Mouse (Mus musculus): ENCODE measurements at regions not wholly inside any gene's neighbourhood (a gene's known extent, or its start where the extent isn't known, plus 50 kb on each side); places are given as distances from the start of the nearest gene placed in this dataset.

DNA sequence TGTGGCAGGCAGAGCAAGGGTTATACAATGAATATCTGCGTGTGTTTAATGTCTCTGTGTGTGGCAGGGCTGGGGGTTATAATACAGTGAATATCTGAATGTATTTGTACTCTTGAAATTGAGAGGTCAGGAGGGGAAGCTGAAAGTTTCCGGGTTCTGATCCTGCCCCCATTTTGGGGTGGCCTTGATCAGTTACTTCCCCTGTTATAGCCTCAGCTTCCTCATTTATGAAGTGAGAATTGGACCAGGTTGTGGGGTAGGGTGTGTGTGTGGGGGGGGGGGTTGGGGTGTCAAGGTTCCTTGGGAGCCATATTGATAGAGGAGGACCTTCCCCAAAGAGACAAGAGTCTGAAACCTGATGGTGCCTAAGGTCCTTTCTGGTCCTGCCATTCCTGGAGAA lies 152.8 kb upstream of the Mrps10 start:
- no peak for TF ChIP-seq GATA4 (IDR thresholded peaks at IDR 0.05; ENCODE audit: insufficient replicate concordance, low read length)

DNA sequence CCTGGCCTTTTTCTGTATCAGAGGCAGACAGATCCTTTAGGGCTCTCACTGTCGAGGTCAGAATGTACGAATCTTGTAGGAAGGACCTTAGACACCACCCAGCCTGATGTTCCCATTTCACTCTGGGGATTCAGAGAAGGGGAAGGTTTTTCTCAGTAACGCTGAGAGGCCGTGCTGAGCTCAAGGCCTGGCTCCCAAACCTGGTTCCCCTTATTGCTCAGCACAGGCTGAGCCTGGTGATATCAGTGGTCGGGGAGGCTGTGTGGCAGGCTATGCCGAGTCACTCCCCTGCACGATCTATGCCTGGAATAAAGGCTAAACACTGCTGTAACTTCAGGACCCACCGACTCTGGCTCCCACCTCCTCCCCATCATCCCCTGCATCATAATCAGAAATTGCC lies 154.6 kb upstream of the Mrps10 start:
- TF ChIP-seq GATA4 (IDR thresholded peaks at IDR 0.05; ENCODE audit: insufficient replicate concordance, low read length) = no peak

DNA sequence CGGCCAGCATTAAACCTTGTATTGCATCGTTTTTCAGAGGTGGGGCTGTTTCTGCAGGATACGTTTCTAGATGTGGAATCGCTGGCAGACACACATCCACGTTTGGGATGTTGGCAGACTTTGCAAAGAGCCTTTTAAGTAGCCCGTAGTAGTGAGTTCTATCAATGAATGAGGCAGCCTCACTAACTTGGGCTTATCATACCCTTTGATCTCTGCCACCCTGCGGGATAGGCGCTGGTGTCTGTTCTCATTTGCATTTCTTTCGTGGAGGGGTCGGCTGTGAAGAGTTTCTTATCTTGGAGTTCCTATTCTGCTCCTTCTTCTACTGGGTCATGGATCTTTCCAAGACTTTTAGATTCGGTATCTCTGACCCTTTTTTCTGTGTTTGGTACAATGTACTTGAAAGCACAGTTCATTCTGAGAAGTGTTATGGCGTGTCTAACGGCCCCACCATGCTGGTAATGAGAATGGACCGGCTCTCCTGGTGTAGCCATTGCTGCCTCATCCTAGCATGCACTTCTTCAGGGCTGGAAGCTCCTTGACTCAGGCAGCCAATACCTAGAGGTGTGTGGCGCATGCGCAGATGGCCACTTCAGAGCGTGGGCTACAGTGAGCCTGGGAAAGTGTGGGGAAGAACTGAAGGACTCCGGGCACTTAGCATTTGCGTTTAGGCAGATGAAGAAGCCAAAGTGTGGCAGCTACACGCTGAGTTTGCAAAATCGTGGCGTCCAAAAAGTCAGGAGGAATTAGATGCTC lies 158.1 kb upstream of the Mrps10 start:
- no peak for TF ChIP-seq GATA4 (IDR thresholded peaks at IDR 0.05; ENCODE audit: insufficient replicate concordance, low read length)

DNA sequence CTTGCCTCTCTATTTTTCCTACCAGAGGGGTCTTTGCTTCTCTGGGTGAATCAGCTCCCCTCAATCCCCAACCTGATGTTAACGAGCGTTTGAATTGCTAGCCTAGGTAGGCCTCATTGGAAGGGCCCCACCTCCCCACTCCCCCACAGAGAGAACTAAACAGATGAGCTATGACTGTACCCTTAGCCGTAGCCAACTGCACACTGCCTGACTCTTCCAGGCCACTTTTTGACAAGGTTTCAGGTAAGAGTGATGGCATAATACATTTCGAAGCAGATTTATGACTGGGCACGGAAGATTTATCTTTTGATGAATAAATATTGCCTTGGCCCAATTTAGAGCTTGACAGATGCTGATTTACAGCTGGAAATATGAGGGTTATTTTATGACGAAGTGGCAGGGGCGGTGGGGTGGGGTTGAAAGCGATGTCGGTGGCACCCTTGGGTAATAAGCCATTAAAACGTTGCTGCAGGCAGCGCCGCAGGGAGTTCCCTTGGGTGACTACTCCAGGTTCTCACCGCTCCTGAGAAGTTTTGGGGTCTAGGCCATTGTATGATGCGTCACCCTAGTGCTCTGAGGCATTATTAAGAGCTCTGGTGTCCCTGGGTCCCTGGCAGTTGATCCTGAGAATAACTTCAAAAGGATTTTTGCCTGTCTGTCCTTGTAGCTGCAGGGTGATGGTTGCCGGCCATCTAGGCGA lies 159.7 kb upstream of the Mrps10 start:
- no peak for TF ChIP-seq GATA4 (IDR thresholded peaks at IDR 0.05; ENCODE audit: insufficient replicate concordance, low read length)

DNA sequence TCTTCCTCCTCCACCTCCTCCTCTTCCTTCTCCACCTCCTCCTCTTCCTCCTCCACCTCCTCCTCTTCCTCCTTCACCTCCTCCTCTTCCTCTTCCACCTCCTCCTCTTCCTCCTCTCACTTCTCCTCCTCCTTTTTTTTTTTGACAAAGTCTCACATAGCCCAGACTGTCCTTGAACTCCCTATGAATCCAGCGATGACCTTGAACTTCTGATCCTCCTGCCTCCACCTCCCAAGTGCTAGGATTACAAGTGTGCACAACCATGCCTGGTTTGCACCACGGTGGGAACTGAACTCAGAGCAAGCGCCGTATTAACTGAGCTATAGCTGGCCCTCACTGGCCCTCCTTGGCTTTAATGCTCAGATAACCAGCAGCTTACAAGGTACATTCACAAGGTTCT lies 161.2 kb upstream of the Mrps10 start:
- TF ChIP-seq GATA4 (IDR thresholded peaks at IDR 0.05; ENCODE audit: insufficient replicate concordance, low read length) = no peak

DNA sequence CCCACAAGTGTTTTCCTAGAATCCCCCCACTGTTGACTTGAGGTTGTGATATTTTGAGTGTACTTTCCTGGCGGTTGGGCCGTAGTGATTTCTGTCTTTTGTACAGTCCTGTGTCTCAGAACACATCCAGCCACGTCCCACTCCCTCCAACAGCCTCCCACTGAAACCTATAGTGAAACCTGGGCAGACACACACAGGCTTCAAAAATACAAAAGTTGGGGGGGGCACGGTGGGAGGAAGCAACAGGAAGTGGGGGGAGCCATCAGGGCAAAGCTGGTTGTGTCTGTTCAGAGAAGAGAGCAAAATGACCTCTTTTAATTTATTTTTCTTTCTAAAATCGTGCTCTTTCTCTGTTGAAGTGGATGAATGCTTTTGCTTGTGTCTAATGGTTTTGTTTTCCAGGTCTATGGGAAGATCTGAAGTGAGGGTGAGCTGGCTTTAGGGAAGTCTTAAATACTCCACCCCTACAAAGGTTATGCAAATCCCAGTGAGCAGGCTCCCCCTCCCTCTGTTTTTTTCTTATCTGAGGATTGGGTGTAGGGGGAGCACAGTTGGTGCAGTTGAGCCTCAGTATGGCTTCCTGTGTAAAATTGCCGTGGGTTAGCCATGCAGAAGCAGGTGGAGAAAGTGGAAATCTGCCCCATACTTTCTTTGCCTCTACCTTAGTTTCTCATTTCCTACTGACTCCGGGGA lies 164.1 kb upstream of the Mrps10 start:
- no peak for TF ChIP-seq GATA4 (IDR thresholded peaks at IDR 0.05; ENCODE audit: insufficient replicate concordance, low read length)

DNA sequence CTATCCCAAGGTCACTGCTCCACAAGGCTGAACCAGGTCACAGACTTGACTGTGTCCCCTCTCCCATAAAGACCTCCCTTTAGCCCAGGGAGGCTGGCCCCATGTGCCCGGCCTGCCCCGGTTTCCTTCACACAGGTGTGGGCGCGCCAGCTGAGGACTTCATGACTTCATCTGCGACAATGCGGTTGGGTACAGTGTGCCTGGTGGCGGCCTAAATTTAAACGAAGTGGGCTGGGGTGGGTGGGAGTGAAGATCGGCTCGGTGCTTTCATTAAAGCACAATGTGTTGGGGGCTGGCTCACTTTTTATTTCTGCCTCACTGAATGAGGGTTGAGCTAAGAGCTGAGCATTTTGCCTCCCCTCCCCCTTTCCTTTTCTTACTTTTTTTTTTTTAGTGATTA lies 169.5 kb upstream of the Mrps10 start:
- TF ChIP-seq GATA4 (IDR thresholded peaks at IDR 0.05; ENCODE audit: insufficient replicate concordance, low read length) = no peak

DNA sequence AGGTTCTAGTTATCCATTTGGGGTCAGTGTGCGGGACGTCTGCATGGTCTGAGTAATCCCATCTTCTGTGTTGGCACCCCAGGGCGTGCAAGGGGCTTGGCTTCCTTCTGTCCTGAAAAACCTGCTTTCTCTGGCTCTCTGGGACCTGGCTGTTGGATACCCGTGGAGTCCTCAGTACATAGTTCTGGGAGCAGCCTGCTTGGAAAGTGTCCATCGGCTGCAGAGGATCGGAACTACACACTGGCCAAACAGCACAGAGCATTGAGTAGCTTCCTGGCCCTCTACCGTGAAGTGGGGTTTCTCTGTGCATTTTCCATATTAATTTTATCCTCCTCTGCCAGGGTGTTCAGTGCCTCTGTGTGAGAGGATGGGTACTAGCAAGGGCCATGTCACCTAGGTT lies 170.7 kb upstream of the Mrps10 start:
- no peak for TF ChIP-seq GATA4 (IDR thresholded peaks at IDR 0.05; ENCODE audit: insufficient replicate concordance, low read length)

DNA sequence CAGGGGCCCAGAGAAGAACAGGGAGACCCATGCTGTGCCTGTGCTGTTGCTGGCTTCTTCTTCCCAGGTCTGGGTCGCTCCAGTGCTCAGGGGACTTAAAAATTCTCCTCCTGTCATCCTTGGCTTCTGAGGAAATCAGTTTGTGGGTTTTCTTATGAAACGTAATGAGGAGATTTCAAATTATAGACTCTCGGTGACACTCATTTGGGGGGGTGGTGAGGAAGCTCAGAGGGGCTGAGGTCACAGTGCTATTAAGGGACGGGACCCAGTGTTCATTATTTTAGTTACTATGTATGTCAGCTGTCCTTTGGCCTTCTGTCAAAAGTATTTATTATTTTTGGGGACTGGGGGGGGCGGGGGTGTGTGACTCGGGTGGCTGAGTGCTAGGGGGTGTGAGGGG lies 171.7 kb upstream of the Mrps10 start:
- TF ChIP-seq GATA4 (IDR thresholded peaks at IDR 0.05; ENCODE audit: insufficient replicate concordance, low read length) = no peak

DNA sequence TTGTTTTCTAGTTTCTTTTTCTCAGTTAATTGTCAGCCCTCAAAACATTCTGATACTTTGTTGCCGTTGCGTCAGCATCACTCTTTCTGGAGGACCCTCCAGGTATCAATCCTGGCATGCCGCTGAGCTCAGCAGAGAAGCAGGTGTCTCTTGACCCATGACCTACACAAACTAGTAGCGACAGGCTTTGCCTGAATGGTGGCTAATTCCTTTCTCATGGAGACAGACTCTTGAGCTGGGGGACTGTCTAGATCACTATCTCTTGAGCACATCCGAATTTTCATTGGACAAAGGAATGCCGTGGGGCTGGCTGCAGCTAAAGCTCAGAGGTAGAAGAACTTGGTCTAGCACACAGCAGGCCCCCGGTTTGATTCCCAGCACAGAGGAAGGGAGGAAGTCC lies 172.7 kb upstream of the Mrps10 start:
- no peak for TF ChIP-seq GATA4 (IDR thresholded peaks at IDR 0.05; ENCODE audit: insufficient replicate concordance, low read length)

DNA sequence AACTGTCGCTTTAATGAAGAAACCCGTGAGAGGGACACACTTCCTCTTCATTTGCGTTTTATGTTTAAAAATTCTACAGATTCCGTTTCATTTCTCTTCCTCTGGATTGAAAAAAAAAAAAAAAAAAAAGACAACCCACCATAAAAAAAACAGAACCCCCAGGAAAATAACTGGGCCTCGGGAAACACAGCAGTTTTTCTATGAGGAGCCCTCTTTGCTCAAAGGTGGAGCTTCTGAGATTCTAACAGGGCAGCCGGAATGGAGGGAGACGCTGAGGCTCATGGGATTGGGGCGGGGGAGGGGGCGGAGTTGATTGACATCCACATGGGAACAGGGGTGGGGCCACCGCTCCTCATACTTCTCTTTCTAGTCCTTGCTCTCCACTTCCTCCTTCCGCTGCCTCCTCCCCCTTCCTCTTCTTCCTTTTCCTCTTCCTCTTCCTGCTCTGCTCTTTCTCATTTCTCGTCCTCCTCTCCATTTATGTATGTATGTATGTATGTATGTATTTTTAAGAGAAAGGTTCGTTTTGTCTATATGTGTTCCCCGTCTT lies 174.1 kb upstream of the Mrps10 start:
- no peak for TF ChIP-seq GATA4 (IDR thresholded peaks at IDR 0.05; ENCODE audit: insufficient replicate concordance, low read length)

DNA sequence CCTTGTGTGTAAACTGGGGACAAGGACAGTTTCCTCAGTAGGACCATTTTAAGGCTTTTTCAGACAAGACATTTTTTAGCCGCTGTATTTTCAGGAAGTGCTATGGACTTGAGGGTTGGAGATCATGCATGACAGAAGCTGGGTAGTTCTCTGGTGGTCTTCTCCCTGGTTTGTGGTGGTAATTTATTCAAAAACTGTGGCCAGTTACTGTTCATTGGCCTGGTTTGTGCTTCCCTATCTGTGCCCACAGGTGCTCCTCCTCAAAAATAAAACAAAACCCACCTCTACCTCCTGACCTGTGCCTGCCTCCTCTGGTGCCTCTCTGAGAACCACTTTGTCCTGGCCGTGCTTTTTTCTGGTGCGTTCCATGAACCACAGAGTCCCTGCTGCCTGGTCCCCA lies 177.3 kb upstream of the Mrps10 start:
- TF ChIP-seq GATA4 (IDR thresholded peaks at IDR 0.05; ENCODE audit: insufficient replicate concordance, low read length) = no peak

DNA sequence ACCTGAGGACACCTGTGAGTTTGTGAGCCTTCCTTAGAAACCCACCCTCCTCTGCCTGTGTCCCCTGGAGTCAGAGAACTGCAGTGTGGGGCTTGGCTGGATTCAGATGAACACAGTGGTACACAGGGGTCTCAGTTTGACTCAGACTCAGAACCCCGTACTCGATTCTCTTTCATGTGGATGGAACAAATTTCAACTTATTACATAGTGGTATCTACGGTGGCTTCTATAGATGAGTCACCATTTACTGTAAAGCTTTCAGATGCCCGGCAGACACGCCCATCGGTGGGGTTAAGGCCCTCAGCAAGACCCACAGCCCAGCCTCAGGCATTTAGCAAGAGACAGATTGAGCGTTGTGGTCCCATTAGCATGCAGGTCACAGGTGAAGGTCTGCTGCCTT lies 178.9 kb upstream of the Mrps10 start:
- TF ChIP-seq GATA4 (IDR thresholded peaks at IDR 0.05; ENCODE audit: insufficient replicate concordance, low read length) = no peak

DNA sequence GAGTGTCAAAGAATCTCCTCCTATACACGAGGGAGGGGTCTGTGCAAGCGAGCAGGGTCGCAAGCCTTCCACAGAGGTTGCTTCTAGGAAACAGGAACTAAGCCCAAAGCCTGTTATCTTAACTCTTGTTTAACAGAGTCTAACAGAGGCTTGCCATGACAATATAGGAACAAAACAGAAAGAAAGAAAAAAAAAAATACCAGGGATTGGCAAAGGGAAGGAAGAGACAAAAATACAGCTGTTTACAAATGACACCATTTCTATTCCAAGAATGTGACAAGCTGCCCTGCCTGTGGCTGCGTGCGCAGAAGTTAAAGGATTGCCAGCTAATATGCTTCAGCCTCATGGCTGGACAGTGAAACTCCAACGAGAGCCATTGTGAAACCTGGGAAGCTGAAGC lies 173.8 kb upstream of the Ubr2 start:
- no peak for TF ChIP-seq GATA4 (IDR thresholded peaks at IDR 0.05; ENCODE audit: insufficient replicate concordance, low read length)

DNA sequence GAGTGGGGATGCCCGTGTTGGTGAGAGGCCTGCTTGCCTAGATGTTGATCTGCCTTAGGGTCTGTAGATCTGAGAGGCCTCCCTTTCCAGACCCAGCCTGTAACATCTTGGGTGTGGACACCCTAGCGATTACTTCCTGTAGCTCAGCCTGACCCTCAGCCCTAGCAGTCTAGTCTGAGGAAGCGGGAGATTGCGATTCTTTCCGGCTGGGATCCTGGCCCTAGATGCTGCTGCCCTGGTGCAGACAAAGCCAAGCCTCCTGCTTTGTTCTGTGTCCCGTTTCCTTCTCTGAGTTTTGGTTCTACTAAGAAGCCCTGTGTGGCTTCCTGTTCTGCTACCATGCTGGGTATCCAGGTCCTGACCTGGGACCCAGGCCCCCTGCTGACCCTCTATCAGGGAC lies 171.8 kb upstream of the Ubr2 start:
- TF ChIP-seq GATA4 (IDR thresholded peaks at IDR 0.05; ENCODE audit: insufficient replicate concordance, low read length) = peak; percentile 53; the same call in 1 of the 2 replicates

DNA sequence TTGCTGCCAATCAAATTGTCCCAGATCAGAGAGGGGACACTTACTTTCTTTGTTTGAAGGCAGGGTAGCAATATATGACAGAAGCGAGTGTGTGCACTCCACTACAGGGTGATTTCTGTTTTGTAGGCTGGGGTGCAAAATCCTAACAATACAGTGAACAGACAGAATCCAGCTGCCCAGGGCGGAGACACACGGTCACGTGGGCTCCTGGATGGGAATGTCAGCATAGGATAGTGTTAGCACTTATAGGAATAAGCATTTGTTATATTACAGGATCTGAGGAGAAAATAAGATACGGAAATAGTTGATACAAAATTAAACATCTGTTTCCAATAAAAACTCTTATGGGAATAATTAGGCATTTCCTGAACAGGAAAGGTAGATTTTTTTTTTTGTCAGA lies 169.1 kb upstream of the Ubr2 start:
- no peak for TF ChIP-seq GATA4 (IDR thresholded peaks at IDR 0.05; ENCODE audit: insufficient replicate concordance, low read length)

All from liver, adult (tissue).